Mouse (Mus musculus) intestine, postnatal 0 days (tissue): ENCODE data around the gene F2rl1. TPM values are rescaled to one million over a fixed set of nuclear protein-coding genes. Genes with fewer than 3 reads are reported as not detected.
A peak's percentile ranks its signal among the peaks of the same experiment; 100 is the strongest.

Experiments used
- ATAC-seq: fragments of 200-750 bp; cut with Nextera tagmentation; 2 replicates; pipeline ENCODE4 v1.8.0; 2017; ENCODE audit warnings: mild to moderate bottlenecking, moderate TSS enrichment, moderate library complexity
- H3K27ac ChIP-seq: fragments of 300-500 bp; sonication (generic); 2 replicates; pipeline ENCODE4 v1.5.1; 2014; ENCODE audit warnings: mild to moderate bottlenecking, low read depth, low read length, moderate library complexity
- H3K27me3 ChIP-seq: fragments of 300-500 bp; sonication (generic); replicated peaks from 2 replicates; pipeline ENCODE4 v1.6.1; 2014; ENCODE audit warnings: low read length, mixed read lengths; ENCODE audit not compliant: control insufficient read depth, insufficient read depth
- H3K36me3 ChIP-seq: fragments of 300-500 bp; sonication (generic); 2 replicates; pipeline ENCODE4 v1.6.1; 2014; ENCODE audit warnings: mild to moderate bottlenecking, moderate library complexity; ENCODE audit not compliant: control insufficient read depth, insufficient read depth
- H3K4me1 ChIP-seq: fragments of 300-500 bp; sonication (generic); replicated peaks from 2 replicates; pipeline ENCODE4 v1.6.1; 2014; ENCODE audit warnings: antibody characterized with exemption, low read length, mixed read lengths; ENCODE audit not compliant: control insufficient read depth, insufficient read depth
- H3K4me2 ChIP-seq: fragments of 300-500 bp; sonication (generic); replicated peaks from 2 replicates; pipeline ENCODE4 v1.6.1; 2014; ENCODE audit warnings: low read depth, mild to moderate bottlenecking, moderate library complexity
- H3K4me3 ChIP-seq: fragments of 300-500 bp; sonication (generic); 2 replicates; pipeline ENCODE4 v1.5.1; 2014; ENCODE audit warnings: low read depth, low read length
- H3K9ac ChIP-seq: fragments of 300-500 bp; sonication (generic); 2 replicates; pipeline ENCODE4 v1.6.1; 2014; ENCODE audit warnings: mild to moderate bottlenecking, low read depth, low read length
- H3K9me3 ChIP-seq: fragments of 300-500 bp; sonication (generic); 2 replicates; pipeline ENCODE4 v1.6.1; 2016; ENCODE audit warnings: mixed run types; ENCODE audit not compliant: control insufficient read depth
- CTCF ChIP-seq: sonication (generic); IDR thresholded peaks from 2 replicates; pipeline ENCODE4 v1.5.1; 2016; ENCODE audit warnings: low read depth, mild to moderate bottlenecking, control low read depth, antibody characterized with exemption, moderate library complexity
- WGBS: fragments of 180-500 bp; shearing (Covaris S2); extraction: QIAGEN DNeasy Blood & Tissue Kit; methylation state at CpG from one replicate; pipeline ENCODE4 v1.1.7; 2014; 5-methylcytosine and 5-hydroxymethylcytosine counted together
- polyA plus RNA-seq: library from polyadenylated mRNA; unstranded; fragments of >200 nt; fragmentation: Nextera tagmentation; extraction: Ambion mirVana; gene quantifications from 2 replicates; pipeline ENCODE4 v1.2.1, GENCODE M21; 2015

Gene F2rl1
- polyA plus RNA-seq, 1 experiment from 2014 or later = 32.6 TPM

DNA sequence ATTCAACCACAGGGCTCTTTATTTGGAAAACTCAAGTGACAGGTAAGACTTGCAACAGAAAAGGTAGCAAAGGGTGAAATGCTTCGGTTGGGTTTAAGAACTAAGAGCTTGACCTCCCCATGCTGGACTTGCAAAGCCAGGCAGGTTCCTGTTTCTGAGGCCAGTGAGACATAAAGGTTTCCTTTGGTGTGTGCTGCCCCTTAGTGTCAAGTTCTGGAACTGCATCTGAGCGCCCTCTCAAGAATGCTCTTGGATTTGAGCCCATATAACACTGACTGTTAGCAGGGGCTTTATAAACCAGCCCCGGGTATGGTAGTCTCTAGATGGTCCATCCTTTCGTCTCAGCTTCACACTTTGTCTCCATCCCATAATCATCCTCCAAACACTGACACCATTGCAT, 43.6 kb downstream of the F2rl1 start:
- TF ChIP-seq CTCF = peak; percentile 88
- 8% methylated on average over 4 of the region's 4 CpGs for WGBS
- no peak overlapping the region for H3K27ac ChIP-seq
- no peak overlapping the region for H3K4me3 ChIP-seq
- no peaks in the 10 kb centered on the region for H3K27me3 ChIP-seq
- no peaks in the 10 kb centered on the region for H3K4me1 ChIP-seq
- ATAC-seq = peak; percentile 45; the same call in 1 of the 2 replicates
- H3K4me2 ChIP-seq = no peak overlapping the region
- no peaks in the 10 kb centered on the region for H3K36me3 ChIP-seq
- H3K9me3 ChIP-seq = no peaks in the 10 kb centered on the region
- H3K9ac ChIP-seq = no peak overlapping the region

DNA sequence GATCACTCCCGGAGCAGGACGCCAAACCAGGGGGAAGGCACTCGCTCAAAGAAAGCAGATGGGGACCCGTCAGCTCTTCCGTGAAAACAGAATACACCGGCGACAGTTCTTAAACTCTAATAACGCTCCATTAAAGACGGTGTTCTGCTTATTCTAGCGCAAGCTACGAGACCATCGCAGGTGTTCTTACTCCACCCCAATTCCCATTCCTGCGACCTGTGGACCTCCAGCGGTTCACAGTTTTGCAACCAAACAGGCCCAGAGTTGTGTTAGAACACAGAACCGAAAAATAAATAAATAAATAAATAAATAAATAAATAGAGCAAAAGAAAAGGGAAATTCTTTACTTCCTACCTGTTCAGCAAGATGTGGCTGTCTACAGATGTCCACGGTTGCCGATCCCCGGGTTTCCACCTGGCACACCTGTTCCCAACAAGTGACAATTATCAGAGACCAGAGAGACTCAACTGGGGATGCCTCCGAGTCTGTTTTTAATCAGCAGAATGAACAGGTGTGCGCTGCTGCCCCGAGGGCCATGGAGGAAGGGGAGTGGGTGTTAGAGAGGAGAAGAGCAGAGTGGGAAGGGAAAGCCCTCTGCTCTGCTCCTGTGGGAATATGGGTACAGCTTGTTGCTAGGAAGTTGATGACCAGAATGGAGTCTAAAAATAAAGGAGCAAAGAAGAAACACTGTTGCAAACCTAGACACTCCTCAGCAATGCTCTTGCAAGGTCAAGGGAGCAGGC, 46.2 kb downstream of the F2rl1 start, which contains the start of gene S100z:
Gene S100z, minus strand, starts transcription at position 51 of the 743 bp plus-strand sequence.
- Histone ChIP-seq H3K27ac (no peak within 1 kb of the TSS), H3K36me3 (no peaks in the 10 kb centered on the region), H3K4me3 (no peak within 1 kb of the TSS), H3K27me3 (no peaks in the 10 kb centered on the region), H3K9me3 (no peaks in the 10 kb centered on the region), H3K9ac (no peak within 1 kb of the TSS), H3K4me2 (no peak within 1 kb of the TSS), H3K4me1 (no peaks in the 10 kb centered on the region)
- 92% methylated on average over 21 of the region's 21 CpGs for WGBS
- TF ChIP-seq CTCF = no peak
- ATAC-seq = no peak

DNA sequence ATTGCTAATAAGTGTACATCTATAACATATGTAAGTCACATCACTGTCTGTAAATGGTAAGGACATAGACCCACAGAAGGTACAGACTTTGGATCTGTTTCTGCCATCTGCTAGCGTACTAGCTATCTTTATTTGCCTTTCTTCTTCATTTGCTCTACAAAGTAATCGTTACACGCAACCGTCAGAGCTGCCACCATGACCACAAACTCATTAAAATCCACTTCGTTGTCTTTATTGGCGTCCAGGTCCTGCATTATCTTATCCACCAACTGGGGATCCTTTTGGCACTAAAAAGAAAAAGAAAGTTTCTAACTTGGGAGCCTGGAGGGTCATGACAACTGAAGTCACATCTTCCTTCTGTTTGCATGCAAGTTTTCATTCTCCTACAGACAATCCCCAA, 47.9 kb downstream of the F2rl1 start:
- Histone ChIP-seq H3K9me3 (no peaks in the 10 kb centered on the region), H3K4me2 (no peak overlapping the region), H3K9ac (no peak overlapping the region), H3K4me3 (no peak overlapping the region), H3K27ac (no peak overlapping the region), H3K4me1 (no peaks in the 10 kb centered on the region), H3K27me3 (no peaks in the 10 kb centered on the region), H3K36me3 (no peaks in the 10 kb centered on the region)
- ATAC-seq = no peak
- TF ChIP-seq CTCF = no peak
- WGBS = 64% methylated on average over 6 of the region's 6 CpGs

DNA sequence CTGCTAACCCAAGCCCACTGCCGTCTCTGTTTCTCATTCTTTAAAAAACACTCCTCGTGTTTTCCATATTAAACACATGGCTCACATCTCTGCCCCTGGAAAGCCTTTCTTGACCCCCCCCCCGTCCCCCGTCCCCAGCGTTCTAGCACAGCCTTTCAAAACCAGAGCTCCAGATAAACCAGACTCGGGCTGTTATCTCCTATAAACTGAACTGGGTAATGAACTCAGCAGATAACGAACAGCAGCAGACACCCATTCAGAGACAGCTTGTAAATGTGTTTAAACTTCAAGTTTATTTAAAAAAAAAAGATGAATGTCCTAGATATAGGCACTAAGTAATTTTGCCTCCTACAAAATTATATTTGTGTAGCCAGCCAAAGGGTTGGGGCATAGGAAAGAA, 49.9 kb downstream of the F2rl1 start:
- Histone ChIP-seq H3K9me3 (no peaks in the 10 kb centered on the region), H3K27me3 (no peaks in the 10 kb centered on the region), H3K9ac (no peak overlapping the region), H3K4me2 (no peak overlapping the region), H3K36me3 (no peaks in the 10 kb centered on the region), H3K27ac (no peak overlapping the region), H3K4me1 (no peaks in the 10 kb centered on the region), H3K4me3 (no peak overlapping the region)
- no peak for ATAC-seq
- TF ChIP-seq CTCF = no peak
- WGBS = 12% methylated on average over 7 of the region's 7 CpGs

DNA sequence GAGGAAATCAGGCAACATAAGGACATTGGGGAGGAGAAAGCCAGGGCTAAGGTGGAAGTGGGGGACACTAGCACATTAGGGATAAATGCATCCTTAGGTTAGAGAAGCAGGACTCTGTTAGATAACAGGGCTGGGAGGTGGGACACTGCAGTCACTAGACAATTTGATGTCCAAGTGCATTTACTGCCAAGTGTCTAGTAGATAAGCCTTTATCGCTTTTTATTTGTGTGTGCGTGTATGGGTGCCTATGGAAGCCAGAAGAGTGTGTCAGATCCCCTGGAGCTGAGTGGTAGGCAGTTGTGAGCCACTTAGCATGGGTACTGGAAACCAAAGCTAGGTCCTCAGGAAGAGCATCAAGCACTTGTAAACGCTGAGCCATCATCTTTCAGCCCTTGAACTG, 50.7 kb downstream of the F2rl1 start:
- WGBS = 79% methylated on average over 3 of the region's 3 CpGs
- no peak overlapping the region for H3K4me2 ChIP-seq
- ATAC-seq = no peak

DNA sequence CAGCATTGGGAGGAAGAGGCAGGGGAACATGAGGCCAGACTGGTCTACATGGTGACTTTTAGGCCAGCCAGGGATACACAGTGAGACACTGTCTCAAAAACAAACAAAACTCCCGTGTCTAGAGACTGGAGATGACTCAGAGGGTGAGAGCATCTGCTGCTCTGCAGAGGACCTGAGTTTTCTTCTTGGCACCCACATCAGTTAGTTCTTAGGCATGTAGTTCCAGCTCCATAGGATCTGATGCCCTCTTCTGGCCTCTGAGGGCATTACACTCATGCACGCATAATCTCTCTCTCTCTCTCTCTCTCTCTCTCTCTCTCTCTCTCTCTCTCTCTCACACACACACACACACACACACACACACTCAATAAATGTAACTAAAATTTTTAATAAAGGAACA, 54.1 kb downstream of the F2rl1 start:
- H3K27ac ChIP-seq = no peak overlapping the region
- H3K9me3 ChIP-seq = no peaks in the 10 kb centered on the region
- ATAC-seq = no peak
- peak; percentile 62 for TF ChIP-seq CTCF
- H3K4me2 ChIP-seq = no peak overlapping the region
- H3K27me3 ChIP-seq = no peaks in the 10 kb centered on the region
- H3K36me3 ChIP-seq = no peaks in the 10 kb centered on the region
- H3K9ac ChIP-seq = no peak overlapping the region
- 59% methylated on average over 2 of the region's 2 CpGs for WGBS
- H3K4me3 ChIP-seq = no peak overlapping the region
- H3K4me1 ChIP-seq = no peaks in the 10 kb centered on the region

More for the DNA sequence above, 50.7 kb downstream of the F2rl1 start:
- Histone ChIP-seq H3K9me3 (no peaks in the 10 kb centered on the region), H3K4me1 (no peaks in the 10 kb centered on the region), H3K9ac (no peak overlapping the region), H3K27me3 (no peaks in the 10 kb centered on the region), H3K4me3 (no peak overlapping the region), H3K27ac (no peak overlapping the region), H3K36me3 (no peaks in the 10 kb centered on the region)
- no peak for TF ChIP-seq CTCF

Other genes with a start within 250 kb of the F2rl1 start
- 19.6 and 20.9 TPM in 2 replicates for gene Zbed3, start 201.6 kb downstream of the F2rl1 start, polyA plus RNA-seq
- 19.6 and 21.1 TPM in 2 replicates for gene Aggf1, start 149.9 kb downstream of the F2rl1 start, polyA plus RNA-seq
- gene Crhbp, start 80.3 kb downstream of the F2rl1 start, polyA plus RNA-seq = not detected in 2 replicates
- 2.0 and 2.1 TPM in 2 replicates for gene S100z, start 46.5 kb downstream of the F2rl1 start, polyA plus RNA-seq
- gene F2r, start 93.3 kb upstream of the F2rl1 start, polyA plus RNA-seq = 19.4 and 20.2 TPM in 2 replicates
- gene F2rl2, start 171.6 kb upstream of the F2rl1 start, polyA plus RNA-seq = 0.17 and 0.43 TPM in 2 replicates